Mouse (Mus musculus): ENCODE measurements around the gene Olfr1383. TPM values are rescaled to one million over a fixed set of nuclear protein-coding genes. Genes with fewer than 3 reads are reported as not detected.

Gene Olfr1383
- total RNA-seq (2023), result not detected

DNA sequence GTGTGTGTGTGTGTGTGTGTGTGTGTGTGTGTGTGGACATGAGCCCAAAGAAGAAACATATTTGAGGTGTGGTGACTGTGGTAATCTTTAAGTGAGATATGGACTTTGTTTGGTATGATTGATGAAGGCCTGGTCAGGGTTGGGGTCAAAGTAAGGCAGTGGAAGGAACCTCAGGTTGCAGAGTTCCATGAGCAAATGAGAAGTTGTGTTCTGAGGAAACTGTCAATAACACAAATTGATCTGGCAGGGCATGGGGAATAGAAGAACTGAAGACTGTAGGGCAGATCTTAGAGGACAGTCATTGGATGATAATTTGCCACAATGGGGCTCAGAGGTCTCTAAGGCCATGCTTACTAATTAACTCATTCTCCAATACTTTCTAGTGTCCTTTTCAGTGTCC lies at the start of gene Olfr1383:
TSS of gene Olfr1383 (plus strand) at position 301 of the 400 bp plus-strand sequence.

DNA sequence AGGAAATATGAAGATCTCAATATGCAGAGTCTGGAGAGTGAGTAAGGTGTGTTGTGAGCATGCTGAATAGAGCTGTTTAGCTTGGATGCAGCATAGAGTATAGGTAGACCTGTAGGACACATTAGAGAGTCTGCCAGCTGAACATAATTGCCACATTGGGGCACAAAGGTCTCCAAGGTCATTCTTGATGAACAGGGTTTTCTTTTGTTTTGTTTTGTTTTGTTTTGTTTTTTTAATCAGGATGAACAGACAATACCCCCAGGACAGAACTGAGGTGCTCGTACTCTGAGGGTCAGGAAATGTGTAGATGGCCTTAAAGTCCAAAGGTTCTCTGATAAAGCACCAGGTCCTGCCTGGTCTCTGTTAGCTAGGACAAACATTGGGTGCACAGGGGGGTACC lies 30.7 kb upstream of the Olfr1383 start, which contains the start of gene Olfr1385:
TSS of gene Olfr1385 (plus strand) at position 301 of the 400 bp plus-strand sequence.

DNA sequence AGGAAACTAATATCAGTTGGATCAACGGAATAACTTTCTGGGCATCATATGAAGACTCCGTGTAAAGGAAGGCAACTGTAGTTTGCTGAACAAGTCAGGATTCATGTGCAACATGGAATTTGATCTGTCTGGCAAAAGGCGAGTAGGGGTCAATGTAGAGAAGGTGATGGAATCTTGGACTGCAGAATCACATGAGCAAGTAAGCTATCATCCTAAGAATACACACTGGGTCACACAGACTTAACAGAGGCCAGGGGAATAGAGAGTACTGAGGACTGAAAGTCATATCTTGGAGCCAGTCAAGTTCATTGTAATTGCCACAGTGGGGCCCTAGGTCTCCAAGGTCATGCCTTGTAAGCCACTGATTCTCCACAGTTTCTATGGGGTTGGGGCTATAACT lies 8.5 kb downstream of the Olfr1383 start, which contains the start of gene Olfr1382:
TSS of gene Olfr1382 (plus strand) at position 301 of the 400 bp plus-strand sequence.

DNA sequence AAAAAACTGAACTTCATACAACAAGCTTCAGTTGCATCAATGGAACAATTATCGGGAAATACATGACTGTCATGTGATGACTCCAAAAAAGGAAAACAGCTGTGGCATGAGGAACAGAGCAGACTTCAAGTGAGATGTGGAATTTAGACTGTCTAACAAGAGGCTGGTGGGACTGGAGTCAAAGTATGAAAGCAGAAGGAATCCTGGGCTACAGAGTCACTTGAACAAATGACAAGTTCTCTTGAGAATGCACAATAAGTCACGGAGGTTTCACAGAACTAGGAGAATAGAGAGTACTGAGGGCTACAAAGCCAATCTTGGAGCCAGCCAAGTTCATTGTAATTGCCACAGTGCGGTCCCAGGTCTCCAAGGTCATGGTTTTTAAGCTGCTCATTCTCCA lies 23.7 kb downstream of the Olfr1383 start, which contains the start of gene Olfr1381:
TSS of gene Olfr1381 (plus strand) at position 301 of the 400 bp plus-strand sequence.

DNA sequence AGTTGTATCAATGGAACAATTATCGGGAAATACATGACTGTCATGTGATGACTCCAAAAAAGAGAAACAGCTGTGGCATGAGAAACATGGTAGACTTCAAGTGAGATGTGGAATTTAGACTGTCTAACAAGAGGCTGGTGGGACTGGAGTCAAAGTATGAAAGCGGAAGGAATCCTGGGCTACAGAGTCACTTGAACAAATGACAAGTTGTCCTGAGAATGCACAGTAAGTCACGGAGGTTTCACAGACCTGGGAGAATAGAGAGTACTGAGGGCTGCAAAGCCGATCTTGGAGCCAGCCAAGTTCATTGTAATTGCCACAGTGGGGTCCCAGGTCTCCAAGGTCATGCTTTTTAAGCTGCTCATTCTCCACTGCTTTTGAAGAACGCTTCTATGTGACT lies 37.1 kb downstream of the Olfr1383 start, which contains the start of gene Olfr1380:
TSS of gene Olfr1380 (plus strand) at position 301 of the 400 bp plus-strand sequence.

Other genes with a start within 250 kb of the Olfr1383 start
- gene Olfr1393, start 241.3 kb upstream of the Olfr1383 start, total RNA-seq (2023), result under 1 TPM in 1 of 2 experiments, not detected in 1; 0.18 TPM
- under 1 TPM in 1 of 2 experiments, not detected in 1; 0.47 TPM for gene Olfr1392, start 234.4 kb upstream of the Olfr1383 start, total RNA-seq (2023)
- not detected for gene Olfr10, start 214.9 kb upstream of the Olfr1383 start, total RNA-seq (2023)
- gene Olfr1391, start 196.9 kb upstream of the Olfr1383 start, total RNA-seq (2023), result not detected
- gene Olfr1390, start 184.5 kb upstream of the Olfr1383 start, total RNA-seq (2023), result not detected
- gene Olfr1389, start 96.6 kb upstream of the Olfr1383 start, total RNA-seq (2023), result not detected
- gene Olfr1388, start 83.0 kb upstream of the Olfr1383 start, total RNA-seq (2023), result under 1 TPM; 0.24 to 0.27 TPM
- gene Olfr1387, start 64.3 kb upstream of the Olfr1383 start, total RNA-seq (2023), result not detected
- gene Olfr1386, start 54.6 kb upstream of the Olfr1383 start, total RNA-seq (2023), result not detected
- under 1 TPM in 1 of 2 experiments, not detected in 1; 0.11 TPM for gene Olfr1385, start 30.6 kb upstream of the Olfr1383 start, total RNA-seq (2023)
- gene Olfr1384, start 12.9 kb upstream of the Olfr1383 start, total RNA-seq (2023), result not detected
- not detected for gene Olfr1382, start 8.6 kb downstream of the Olfr1383 start, total RNA-seq (2023)
- gene Olfr1381, start 23.8 kb downstream of the Olfr1383 start, total RNA-seq (2023), result not detected
- not detected for gene Olfr1380, start 37.2 kb downstream of the Olfr1383 start, total RNA-seq (2023)
- gene Flt4, start 89.6 kb downstream of the Olfr1383 start, total RNA-seq (2023), result under 1 TPM; 0.22 to 0.53 TPM
- gene Scgb3a1, start 144.0 kb downstream of the Olfr1383 start, total RNA-seq (2023), result not detected
- 10 to 100 TPM; 44.2 to 47.3 TPM for gene Cnot6, start 193.1 kb downstream of the Olfr1383 start, total RNA-seq (2023)